Mouse (Mus musculus): Measurements from ENCODE around the gene Prdx2. TPM values are rescaled to one million over a fixed set of nuclear protein-coding genes. Genes with fewer than 3 reads are reported as not detected.

The Prdx2 gene
- polyA plus RNA-seq, 1 experiment from 2014 or later, result 1,134 TPM

DNA sequence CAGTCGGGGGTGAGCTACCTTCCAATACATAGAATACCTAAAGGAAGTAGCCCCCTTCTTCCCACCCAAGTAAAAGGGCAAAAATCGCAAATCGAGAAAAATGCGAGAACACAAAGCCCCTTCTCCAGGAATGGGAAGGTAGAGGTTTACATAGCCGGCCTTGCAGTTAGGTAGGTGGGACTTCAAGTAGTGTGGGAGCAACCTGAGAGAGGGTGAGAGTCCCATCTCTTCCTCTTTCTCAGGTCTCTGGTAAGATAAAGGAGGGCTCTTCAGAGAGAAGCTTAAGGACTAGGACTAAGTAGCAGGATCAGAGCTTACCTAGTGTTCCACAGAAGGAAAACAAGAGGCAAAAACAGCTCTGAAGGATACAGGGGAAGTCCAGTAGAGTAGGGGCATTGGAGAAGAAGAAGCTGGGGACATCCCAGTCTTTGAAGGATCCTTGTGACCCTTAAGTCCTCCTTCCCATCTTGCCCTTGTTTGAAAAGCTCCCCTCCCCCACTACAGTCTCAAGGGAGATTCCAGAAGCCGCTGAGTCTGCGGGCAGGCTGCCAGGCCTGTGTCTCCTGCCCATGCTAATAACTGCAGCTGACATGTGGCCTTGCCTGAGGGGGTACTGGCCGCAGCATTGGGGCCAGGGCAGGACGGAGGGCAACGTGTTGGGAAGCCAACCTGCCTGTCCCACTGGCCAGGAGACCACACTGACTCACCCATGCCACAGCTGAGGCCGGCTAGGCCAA, 11.4 kb downstream of the Prdx2 start:
- H3K27ac ChIP-seq (ENCODE audit: low read length), result no peak overlapping the region
- H3K4me3 ChIP-seq (ENCODE audit: low read depth, low read length), result no peak overlapping the region; the same call in 1 of the 2 replicates
- 0 out of 2 replicates have a peak, but pooled peaks cover 3% of the 10 kb centered on the region for H3K27me3 ChIP-seq (ENCODE audit: control insufficient read depth, insufficient read depth, low read depth, low read length)
- peak overlapping the region; percentile 100 for H3K4me2 ChIP-seq (ENCODE audit: low read length)
- no peaks in the 10 kb centered on the region for H3K36me3 ChIP-seq (ENCODE audit: control insufficient read depth, insufficient read depth, low read length)
- 34% methylated on average over 11 of the region's 11 CpGs for WGBS
- peaks cover 62% of the 10 kb centered on the region for H3K4me1 ChIP-seq (ENCODE audit: control insufficient read depth, insufficient read depth, low read length)
- H3K9me3 ChIP-seq (replicated peaks; ENCODE audit: control insufficient read depth, low read length, poor library complexity, severe bottlenecking), result no peaks in the 10 kb centered on the region
- no peak for ATAC-seq
- no peak overlapping the region for H3K9ac ChIP-seq (ENCODE audit: low read depth, low read length)

DNA sequence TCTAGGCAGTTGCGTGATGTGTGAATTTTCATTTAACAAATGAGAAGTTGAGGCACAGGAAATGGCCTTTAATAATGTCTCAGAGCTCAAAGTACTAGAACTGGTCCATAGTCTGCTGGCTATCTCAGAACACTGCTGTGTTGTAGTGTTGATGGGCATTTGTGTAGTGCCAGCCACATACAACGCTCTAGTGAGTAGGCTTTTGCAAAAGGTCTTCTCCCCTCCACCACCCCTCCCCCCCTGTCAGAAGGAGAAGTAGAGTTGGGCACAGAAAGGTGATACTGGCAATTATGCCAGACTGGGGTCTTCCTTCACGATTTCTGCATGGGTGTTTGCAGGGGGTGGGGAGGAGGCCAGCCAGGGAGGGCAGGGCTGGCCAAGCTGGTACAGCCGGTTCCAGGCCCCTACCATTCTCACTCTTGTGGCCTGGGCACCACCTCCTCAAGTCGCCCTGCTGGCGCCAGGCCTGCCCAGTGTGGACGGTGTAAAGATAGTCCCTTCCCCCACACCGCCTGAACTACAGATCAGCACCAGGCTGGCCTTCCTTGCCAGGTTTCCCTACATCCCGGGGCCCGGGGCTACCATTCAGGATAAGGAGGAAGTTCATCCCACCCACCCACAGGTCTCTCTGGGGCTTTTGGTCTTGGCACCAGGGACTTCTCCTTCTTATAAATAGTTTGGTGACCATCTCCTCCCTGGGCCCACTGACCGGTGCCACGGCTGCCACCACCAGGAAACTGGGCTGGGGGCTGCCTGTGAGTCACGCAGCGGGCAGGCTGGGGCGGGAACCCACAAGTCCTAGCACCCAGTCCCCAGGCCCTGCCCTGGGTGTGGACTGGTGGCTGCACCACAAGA, 12.5 kb downstream of the Prdx2 start:
- H3K4me2 ChIP-seq (ENCODE audit: low read length), result no peak overlapping the region
- WGBS, result 84% methylated on average over 13 of the region's 15 CpGs
- no peaks in the 10 kb centered on the region for H3K9me3 ChIP-seq (replicated peaks; ENCODE audit: control insufficient read depth, low read length, poor library complexity, severe bottlenecking)
- 0 out of 2 replicates have a peak, but pooled peaks cover 3% of the 10 kb centered on the region for H3K27me3 ChIP-seq (ENCODE audit: control insufficient read depth, insufficient read depth, low read depth, low read length)
- H3K9ac ChIP-seq (ENCODE audit: low read depth, low read length), result no peak overlapping the region
- H3K4me1 ChIP-seq (ENCODE audit: control insufficient read depth, insufficient read depth, low read length), result peaks cover 56% of the 10 kb centered on the region
- H3K4me3 ChIP-seq (ENCODE audit: low read depth, low read length), result no peak overlapping the region
- no peaks in the 10 kb centered on the region for H3K36me3 ChIP-seq (ENCODE audit: control insufficient read depth, insufficient read depth, low read length)
- H3K27ac ChIP-seq (ENCODE audit: low read length), result no peak overlapping the region
- ATAC-seq, result no peak

DNA sequence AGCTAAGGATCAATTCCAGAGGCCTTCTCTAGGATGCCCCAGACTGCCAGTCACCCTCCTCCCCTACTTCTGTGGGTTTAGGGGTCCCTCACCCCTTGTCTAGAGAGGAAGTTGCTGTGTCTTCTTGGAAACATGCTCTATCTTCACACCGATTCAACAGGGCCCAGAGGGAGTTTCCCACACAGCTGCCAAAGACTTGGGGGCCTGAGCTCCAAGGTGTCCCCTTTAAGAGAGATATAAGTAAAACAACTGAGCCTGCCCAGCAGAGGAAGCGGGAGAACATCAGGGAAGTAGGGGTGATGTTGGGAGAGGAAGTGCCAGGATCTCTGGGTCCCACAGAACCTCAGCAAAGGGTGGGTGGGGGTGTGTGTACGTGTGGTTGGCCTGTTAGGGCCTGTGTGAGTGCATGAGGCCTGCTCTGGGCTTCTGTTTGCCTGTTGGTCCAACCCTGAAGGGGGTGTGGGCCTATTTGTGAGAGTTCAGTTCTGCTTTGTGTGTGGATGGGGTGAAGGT, 13.2 kb downstream of the Prdx2 start:
- Histone ChIP-seq H3K27me3 (ENCODE audit: control insufficient read depth, insufficient read depth, low read depth, low read length) (peaks cover 5% of the 10 kb centered on the region; the same call in 1 of the 2 replicates), H3K4me3 (ENCODE audit: low read depth, low read length) (no peak overlapping the region), H3K9ac (ENCODE audit: low read depth, low read length) (no peak overlapping the region), H3K4me1 (ENCODE audit: control insufficient read depth, insufficient read depth, low read length) (peaks cover 50% of the 10 kb centered on the region), H3K9me3 (replicated peaks; ENCODE audit: control insufficient read depth, low read length, poor library complexity, severe bottlenecking) (no peaks in the 10 kb centered on the region), H3K36me3 (ENCODE audit: control insufficient read depth, insufficient read depth, low read length) (no peaks in the 10 kb centered on the region), H3K27ac (ENCODE audit: low read length) (no peak overlapping the region), H3K4me2 (ENCODE audit: low read length) (no peak overlapping the region)
- no peak for ATAC-seq
- WGBS, result 70% methylated on average over 3 of the region's 3 CpGs

DNA sequence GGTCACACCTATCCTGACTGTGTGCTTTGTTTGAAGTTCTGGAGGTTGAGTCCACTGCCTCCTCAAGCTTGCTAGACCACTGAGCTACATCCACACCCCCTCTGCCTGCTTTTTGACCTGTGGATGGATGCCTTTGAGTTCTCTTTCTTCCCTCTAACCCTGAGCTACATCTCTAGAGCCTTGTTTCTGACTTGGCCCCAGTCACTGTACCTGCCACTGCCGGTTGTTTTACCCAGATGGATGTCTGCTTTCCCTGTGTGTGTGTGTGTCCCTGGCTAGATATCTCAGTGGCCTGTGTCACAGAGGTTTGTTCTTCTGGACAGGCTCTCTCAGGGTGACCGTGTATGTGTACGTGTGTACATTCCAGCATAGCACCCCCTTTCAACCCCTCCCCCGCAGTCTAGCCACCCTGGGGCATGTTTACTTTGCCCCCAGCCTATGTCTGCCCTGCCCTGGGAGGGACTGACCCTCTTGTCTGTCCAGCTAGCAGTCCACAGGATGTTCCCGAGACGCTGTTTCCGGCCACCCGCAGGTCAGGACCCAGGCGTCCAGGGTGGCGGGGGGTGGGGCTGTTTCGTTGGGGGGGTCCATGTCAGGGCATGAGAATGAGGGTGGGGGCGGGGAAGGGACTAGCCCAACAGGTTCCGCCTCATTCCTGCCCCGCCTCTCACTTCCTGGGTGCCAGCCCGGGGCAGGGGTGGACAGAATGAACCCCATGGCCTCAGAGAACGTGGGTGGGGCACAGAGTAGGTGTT, 15.1 kb downstream of the Prdx2 start:
- ATAC-seq, result no peak
- Histone ChIP-seq H3K4me3 (ENCODE audit: low read depth, low read length) (peak overlapping the region; percentile 56; the same call in 1 of the 2 replicates), H3K27ac (ENCODE audit: low read length) (peak overlapping the region; percentile 81), H3K9me3 (replicated peaks; ENCODE audit: control insufficient read depth, low read length, poor library complexity, severe bottlenecking) (no peaks in the 10 kb centered on the region), H3K27me3 (ENCODE audit: control insufficient read depth, insufficient read depth, low read depth, low read length) (peaks cover 4% of the 10 kb centered on the region; the same call in 1 of the 2 replicates), H3K4me2 (ENCODE audit: low read length) (peak overlapping the region; percentile 100), H3K9ac (ENCODE audit: low read depth, low read length) (peak overlapping the region; percentile 76), H3K36me3 (ENCODE audit: control insufficient read depth, insufficient read depth, low read length) (no peaks in the 10 kb centered on the region), H3K4me1 (ENCODE audit: control insufficient read depth, insufficient read depth, low read length) (peaks cover 38% of the 10 kb centered on the region)
- WGBS, result 15% methylated on average over 16 of the region's 16 CpGs

DNA sequence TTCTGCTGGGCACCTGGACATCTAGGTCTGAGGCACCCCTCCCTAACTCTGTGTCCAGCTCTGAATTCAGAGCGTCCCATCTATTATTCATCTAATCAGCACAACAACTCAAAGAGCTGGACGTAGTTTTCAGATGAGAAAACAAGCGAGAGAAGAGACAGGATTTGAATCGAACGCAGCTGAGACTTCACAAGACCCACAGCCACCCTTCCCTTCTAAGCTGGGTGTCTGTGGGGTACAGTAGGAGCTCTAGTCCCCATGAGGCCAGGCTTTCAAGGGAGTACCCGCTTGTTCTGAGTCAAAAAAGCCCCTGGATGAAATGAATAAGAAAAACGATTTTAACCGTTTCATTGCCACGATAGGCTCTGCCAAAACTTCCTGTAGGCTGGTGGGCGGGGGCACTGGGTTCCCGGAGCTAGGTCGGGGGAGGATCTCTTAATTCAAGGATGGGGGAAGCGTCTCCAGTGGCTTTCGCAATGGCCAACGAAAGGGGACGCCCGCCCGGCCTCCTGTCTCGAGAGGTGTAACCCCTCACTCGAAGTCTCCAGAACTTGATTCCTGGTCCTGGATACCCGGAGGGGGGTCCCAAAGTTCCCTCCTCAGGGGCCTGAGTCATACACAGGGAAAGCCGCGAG, 15.8 kb downstream of the Prdx2 start:
- peak overlapping the region; percentile 76 for H3K9ac ChIP-seq (ENCODE audit: low read depth, low read length)
- peak overlapping the region; percentile 81 for H3K27ac ChIP-seq (ENCODE audit: low read length)
- no peaks in the 10 kb centered on the region for H3K9me3 ChIP-seq (replicated peaks; ENCODE audit: control insufficient read depth, low read length, poor library complexity, severe bottlenecking)
- peaks cover 34% of the 10 kb centered on the region for H3K4me1 ChIP-seq (ENCODE audit: control insufficient read depth, insufficient read depth, low read length)
- peak overlapping the region; percentile 100 for H3K4me2 ChIP-seq (ENCODE audit: low read length)
- under 1% methylated on average over 23 of the region's 23 CpGs for WGBS
- H3K4me3 ChIP-seq (ENCODE audit: low read depth, low read length), result peak overlapping the region; percentile 56
- no peaks in the 10 kb centered on the region for H3K36me3 ChIP-seq (ENCODE audit: control insufficient read depth, insufficient read depth, low read length)
- no peak for ATAC-seq
- H3K27me3 ChIP-seq (ENCODE audit: control insufficient read depth, insufficient read depth, low read depth, low read length), result peaks cover 4% of the 10 kb centered on the region; the same call in 1 of the 2 replicates

DNA sequence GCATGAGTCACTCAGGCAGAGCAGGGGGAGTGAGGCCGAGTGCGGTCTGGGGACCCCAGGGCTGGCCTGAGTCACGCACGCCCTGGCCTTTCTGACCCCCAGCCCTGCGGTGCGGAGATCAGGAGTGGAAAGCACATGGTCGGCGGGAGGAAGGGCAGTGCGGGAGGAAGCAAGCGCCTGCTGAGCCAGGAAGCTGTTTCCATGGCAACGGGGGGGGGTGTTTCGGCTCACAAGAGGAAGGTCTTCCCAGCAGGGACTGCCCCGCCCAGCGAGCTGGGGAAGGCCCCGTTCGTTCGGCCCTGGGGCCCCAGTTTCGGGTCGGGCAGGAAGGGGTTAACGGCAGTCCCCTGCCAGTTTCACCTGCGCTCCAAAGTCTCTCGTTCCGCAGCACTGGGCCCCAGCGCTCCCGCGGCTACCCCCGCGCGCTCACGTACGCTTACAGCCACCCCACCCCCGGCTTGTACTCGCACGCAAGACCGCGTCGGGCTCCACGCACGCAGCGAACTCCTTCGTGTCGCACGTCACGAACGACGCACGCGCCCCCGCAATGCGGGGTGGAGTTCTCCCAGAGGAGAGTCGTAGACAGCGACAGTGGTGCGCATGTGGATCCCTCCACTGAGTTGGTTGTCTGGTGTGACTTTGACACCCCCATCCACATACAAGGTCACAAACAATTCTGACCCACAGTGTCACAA, 16.4 kb downstream of the Prdx2 start:
- peak; percentile 55 for ATAC-seq
- peak overlapping the region; percentile 81 for H3K27ac ChIP-seq (ENCODE audit: low read length)
- H3K27me3 ChIP-seq (ENCODE audit: control insufficient read depth, insufficient read depth, low read depth, low read length), result peaks cover 4% of the 10 kb centered on the region; the same call in 1 of the 2 replicates
- H3K4me1 ChIP-seq (ENCODE audit: control insufficient read depth, insufficient read depth, low read length), result peaks cover 28% of the 10 kb centered on the region
- H3K4me3 ChIP-seq (ENCODE audit: low read depth, low read length), result peak overlapping the region; percentile 56
- peak overlapping the region; percentile 76 for H3K9ac ChIP-seq (ENCODE audit: low read depth, low read length)
- WGBS, result under 1% methylated on average over 53 of the region's 53 CpGs
- H3K9me3 ChIP-seq (replicated peaks; ENCODE audit: control insufficient read depth, low read length, poor library complexity, severe bottlenecking), result no peaks in the 10 kb centered on the region
- no peaks in the 10 kb centered on the region for H3K36me3 ChIP-seq (ENCODE audit: control insufficient read depth, insufficient read depth, low read length)
- H3K4me2 ChIP-seq (ENCODE audit: low read length), result peak overlapping the region; percentile 100

DNA sequence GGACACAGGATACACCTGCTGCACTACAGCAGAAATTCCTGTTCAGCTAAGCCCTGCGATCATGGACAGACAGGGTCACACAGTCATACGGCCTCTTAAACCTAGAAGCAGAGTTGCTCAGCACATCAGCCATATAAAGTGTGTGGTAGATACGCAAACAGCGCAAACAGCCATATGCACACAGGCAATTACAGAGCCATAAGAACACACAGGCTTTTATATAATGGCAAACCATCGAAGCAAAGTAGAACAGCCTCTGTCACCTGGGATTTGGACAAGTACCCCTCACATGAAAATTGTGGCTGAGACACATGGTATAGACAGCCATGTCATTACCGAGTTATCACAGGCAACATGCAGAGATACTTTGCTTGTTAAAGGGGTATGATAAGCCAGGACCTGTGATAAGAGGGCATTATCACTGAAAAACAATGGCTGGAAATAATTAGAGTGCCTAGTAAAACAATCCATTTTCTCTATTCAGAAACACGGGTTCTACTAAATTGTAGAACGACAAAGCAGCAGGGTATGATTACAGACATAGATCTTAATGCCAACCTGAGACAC, 17.1 kb downstream of the Prdx2 start:
- Histone ChIP-seq H3K4me1 (ENCODE audit: control insufficient read depth, insufficient read depth, low read length) (peaks cover 29% of the 10 kb centered on the region), H3K4me3 (ENCODE audit: low read depth, low read length) (peak overlapping the region; percentile 56), H3K9ac (ENCODE audit: low read depth, low read length) (peak overlapping the region; percentile 76; the same call in 1 of the 2 replicates), H3K27me3 (ENCODE audit: control insufficient read depth, insufficient read depth, low read depth, low read length) (peaks cover 4% of the 10 kb centered on the region; the same call in 1 of the 2 replicates), H3K4me2 (ENCODE audit: low read length) (peak overlapping the region; percentile 100), H3K36me3 (ENCODE audit: control insufficient read depth, insufficient read depth, low read length) (no peaks in the 10 kb centered on the region), H3K9me3 (replicated peaks; ENCODE audit: control insufficient read depth, low read length, poor library complexity, severe bottlenecking) (no peaks in the 10 kb centered on the region), H3K27ac (ENCODE audit: low read length) (peak overlapping the region; percentile 81)
- no peak; the same call in 1 of the 2 replicates for ATAC-seq
- 37% methylated on average over 8 of the region's 8 CpGs for WGBS
